Mouse (Mus musculus) T-helper 2 cell (primary cell): Measurements from ENCODE around the gene Zfp513.

ENCODE experiments used
- in situ Hi-C: fragments of 300-600 bp; cut with MboI, MseI; formaldehyde crosslinking; loops from one replicate; pipeline ENCODE4 v1.15.1; 2025; ENCODE audit warnings: high pct_unique_total_duplicates

The Zfp513 gene

GRCm38 (mm10) chr5:31179766-31180630 lies 22.1 kb downstream of the Zfp513 start, which contains the start of the genes Gm29609 and Gtf3c2:
TSS of gene Gm29609 (minus strand) at chr5:31179911.
TSS of gene Gtf3c2 (minus strand) at chr5:31180144.
- in situ Hi-C loops = loop anchor here (10.0 kb wide), 2 partner anchors 125 to 345 kb away; partner anchors contain the start of genes Cad, Slc4a1ap and Supt7l

DNA sequence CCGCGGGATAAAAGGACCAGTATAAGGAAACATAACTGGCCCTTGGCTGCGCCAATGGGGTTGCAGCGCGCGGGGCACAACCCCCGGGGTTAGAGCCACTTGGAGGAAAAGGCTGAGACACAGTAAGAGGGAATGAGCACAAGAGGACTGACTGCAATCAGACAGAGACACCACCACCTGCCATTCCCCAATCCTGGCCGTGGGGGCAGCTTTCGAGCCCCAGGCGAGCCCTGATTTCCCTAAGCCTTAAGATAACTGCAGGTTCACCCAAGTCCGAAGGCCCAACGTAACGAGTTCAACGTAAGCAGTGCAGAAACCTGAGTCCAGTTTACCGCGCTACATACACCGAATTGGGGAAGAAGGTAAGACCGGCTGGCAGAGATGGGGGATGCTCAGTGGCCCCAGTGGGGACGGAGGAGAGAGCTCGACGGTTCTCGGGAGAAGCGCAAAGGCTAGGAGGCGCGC lies 22.8 kb downstream of the Zfp513 start:
- in situ Hi-C loops = loop anchor here (10.0 kb wide), 1 partner anchor 125 kb away; the partner anchor contains the start of gene Cad

DNA sequence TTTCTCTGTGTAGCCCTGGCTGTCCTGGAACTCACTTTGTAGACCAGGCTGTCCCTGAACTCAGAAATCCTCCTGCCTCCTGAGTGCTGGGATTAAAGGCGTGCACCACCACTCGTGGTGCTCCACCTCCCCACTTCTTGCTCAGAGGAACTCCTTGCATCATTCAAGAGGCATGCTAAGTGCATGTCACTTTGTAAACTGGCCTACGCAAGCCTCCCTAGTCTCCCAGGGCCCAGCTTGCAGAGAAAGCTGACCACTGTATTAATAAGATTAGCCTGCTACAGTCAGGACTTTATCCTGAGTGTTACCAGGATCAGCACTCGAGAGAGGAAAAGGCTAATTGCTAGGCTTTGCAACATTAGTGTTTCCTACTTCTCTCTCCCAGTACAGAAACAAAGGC lies 33.5 kb downstream of the Zfp513 start:
- in situ Hi-C loops = no loop called here

DNA sequence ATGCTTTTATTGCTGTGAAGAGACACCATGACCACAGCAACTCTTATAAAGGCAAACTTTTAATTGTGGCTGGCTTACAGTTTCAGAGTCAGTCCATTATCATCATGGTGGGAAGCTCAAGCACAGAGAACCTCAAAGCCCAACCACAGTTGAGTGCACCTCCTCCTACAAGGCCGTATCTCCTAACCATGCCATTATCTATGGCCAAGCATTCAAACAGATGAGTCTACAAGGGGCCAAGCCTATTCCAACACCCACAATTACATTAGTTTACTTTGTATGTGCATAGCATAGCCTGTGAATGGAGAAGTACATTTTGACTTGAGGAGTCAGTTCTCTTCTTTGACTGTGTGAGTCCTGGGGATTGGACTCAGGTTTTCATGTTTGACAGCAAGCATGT lies 37.2 kb downstream of the Zfp513 start:
- in situ Hi-C loops = no loop called here

- in situ Hi-C loops = no loop called here
Observed at GRCm38 (mm10) chr5:31162462-31162861, 39.6 kb downstream of the Zfp513 start.

- in situ Hi-C loops = no loop called here
Observed at GRCm38 (mm10) chr5:31154152-31154553, 48.0 kb downstream of the Zfp513 start, which contains the start of gene Mpv17. TSS of gene Mpv17 (minus strand) at chr5:31154251.

DNA sequence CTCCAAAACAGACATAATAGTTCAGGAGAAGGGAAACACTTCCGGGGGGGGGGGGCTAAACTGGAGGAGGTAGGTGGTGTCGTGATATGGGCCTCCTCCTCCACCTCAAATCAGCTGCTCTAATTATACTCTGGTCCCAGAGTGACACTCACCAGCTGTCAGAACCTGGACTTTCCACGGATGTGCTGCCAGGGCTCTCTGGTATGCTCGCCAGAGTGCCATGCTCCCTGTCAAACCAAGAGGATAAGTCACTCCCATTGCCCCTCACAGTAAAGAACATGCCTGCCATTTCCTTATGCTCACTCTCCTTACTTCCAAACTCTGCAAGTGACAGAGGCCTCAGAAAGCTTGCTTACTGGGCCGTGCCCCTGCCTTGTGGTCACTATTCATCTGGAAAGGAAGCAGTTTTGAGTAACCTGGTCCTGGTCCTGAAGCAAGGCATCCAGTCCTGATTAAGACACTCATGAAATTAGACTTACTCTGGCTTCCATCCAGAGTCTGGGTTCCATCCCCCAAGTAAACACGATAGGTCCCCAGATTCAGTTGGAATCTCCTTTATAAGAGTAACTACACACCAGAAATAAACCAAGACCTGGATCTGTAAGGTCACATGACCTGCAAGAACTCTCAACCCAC lies 48.5 kb downstream of the Zfp513 start:
- in situ Hi-C loops = no loop called here

- in situ Hi-C loops = no loop called here
Observed at GRCm38 (mm10) chr5:31151746-31152145, 50.4 kb downstream of the Zfp513 start.

DNA sequence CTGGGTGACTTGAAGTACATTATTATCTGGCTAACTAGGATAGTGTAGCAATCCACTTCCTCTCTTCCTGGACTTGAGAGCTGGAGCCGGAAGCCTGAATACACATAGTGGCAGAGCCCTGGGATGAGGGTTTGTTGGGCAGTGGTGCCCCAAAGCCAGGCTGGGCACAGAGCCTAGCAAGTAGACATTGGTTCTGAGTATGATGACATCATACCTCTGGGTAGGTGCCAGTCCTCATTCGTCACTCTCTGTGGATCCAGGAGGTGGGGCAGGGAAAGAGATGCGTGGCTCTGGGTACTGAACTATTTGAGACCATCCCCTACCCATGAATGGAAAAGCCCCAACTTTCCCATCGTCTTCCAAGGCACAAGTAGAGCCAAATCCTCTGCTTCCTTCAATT lies 52.3 kb downstream of the Zfp513 start:
- in situ Hi-C loops = loop anchor here (5.0 kb wide), 1 partner anchor 62 kb away; no protein-coding TSS in a partner anchor
